Mouse (Mus musculus) limb, embryonic 11.5 days (tissue): ENCODE measurements around the gene Pla2g7. TPM values are rescaled to one million over a fixed set of nuclear protein-coding genes. Genes with fewer than 3 reads are reported as not detected.

Experiments used
- ATAC-seq: fragments of 200-750 bp; cut with Nextera tagmentation; 2 replicates; pipeline ENCODE4 v1.8.0; 2017; ENCODE audit warnings: low read depth; ENCODE audit not compliant: insufficient number of reproducible peaks, low FRiP score, low TSS enrichment
- DNase-seq: peaks from one replicate; pipeline ENCODE4 v3.0.0-alpha.2; 2015; ENCODE audit warnings: low spot score
- H3K27ac ChIP-seq: fragments of 300-500 bp; sonication (generic); replicated peaks from 2 replicates; pipeline ENCODE4 v1.5.1; 2014; ENCODE audit warnings: low read depth, mild to moderate bottlenecking, low read length
- H3K27me3 ChIP-seq: fragments of 300-500 bp; sonication (generic); 2 replicates; pipeline ENCODE4 v1.6.1; 2014; ENCODE audit warnings: mild to moderate bottlenecking, low read length, mixed read lengths; ENCODE audit not compliant: control insufficient read depth, insufficient read depth
- H3K36me3 ChIP-seq: fragments of 300-500 bp; sonication (generic); 2 replicates; pipeline ENCODE4 v1.6.1; 2014; ENCODE audit warnings: mild to moderate bottlenecking, low read length, moderate library complexity, mixed read lengths; ENCODE audit not compliant: control insufficient read depth, insufficient read depth
- H3K4me1 ChIP-seq: fragments of 300-500 bp; sonication (generic); 2 replicates; pipeline ENCODE4 v1.6.1; 2014; ENCODE audit warnings: low read length, mixed read lengths; ENCODE audit not compliant: control insufficient read depth, insufficient read depth
- H3K4me2 ChIP-seq: fragments of 300-500 bp; sonication (generic); 2 replicates; pipeline ENCODE4 v1.6.1; 2014; ENCODE audit warnings: low read depth, mild to moderate bottlenecking, moderate library complexity; ENCODE audit not compliant: severe bottlenecking
- H3K4me3 ChIP-seq: fragments of 300-500 bp; sonication (generic); 2 replicates; pipeline ENCODE4 v1.5.1; 2014; ENCODE audit warnings: low read depth, low read length
- H3K9ac ChIP-seq: fragments of 300-500 bp; sonication (generic); 2 replicates; pipeline ENCODE4 v1.6.1; 2014; ENCODE audit warnings: mild to moderate bottlenecking, low read length
- H3K9me3 ChIP-seq: fragments of 300-500 bp; sonication (generic); 2 replicates; pipeline ENCODE4 v1.6.1; 2016; ENCODE audit warnings: low read length; ENCODE audit not compliant: control insufficient read depth
- WGBS: fragments of 180-500 bp; shearing (Covaris S2); extraction: QIAGEN DNeasy Blood & Tissue Kit; methylation state at CpG from one replicate; pipeline ENCODE4 v1.1.7; 2014; 5-methylcytosine and 5-hydroxymethylcytosine counted together
- polyA plus RNA-seq: library from polyadenylated mRNA; unstranded; fragments of >200 nt; fragmentation: Nextera tagmentation; extraction: Ambion mirVana; gene quantifications from 2 replicates; pipeline ENCODE4 v1.2.1, GENCODE M21; 2014

Pla2g7 gene
- polyA plus RNA-seq, 1 experiment from 2014 or later, result 3.0 TPM

- Histone ChIP-seq H3K4me1 (no peaks in the 10 kb centered on the region), H3K36me3 (no peaks in the 10 kb centered on the region), H3K4me2 (no peak overlapping the region), H3K9ac (no peak overlapping the region), H3K4me3 (no peak overlapping the region), H3K27me3 (no peaks in the 10 kb centered on the region), H3K9me3 (0 out of 2 replicates have a peak, but pooled peaks cover 1% of the 10 kb centered on the region), H3K27ac (no peak overlapping the region)
- 93% methylated on average over 21 of the region's 21 CpGs for WGBS
- DNase-seq (no peak), ATAC-seq (no peak)
Observed at GRCm38 (mm10) chr17:43592296-43593291, 24.7 kb downstream of the Pla2g7 start.

- Histone ChIP-seq H3K4me2 (no peak overlapping the region), H3K9ac (no peak overlapping the region)
Observed at GRCm38 (mm10) chr17:43597742-43598141, 29.8 kb downstream of the Pla2g7 start.

GRCm38 (mm10) chr17:43598706-43599105 lies 30.8 kb downstream of the Pla2g7 start:
- Histone ChIP-seq H3K9me3 (0 out of 2 replicates have a peak, but pooled peaks cover 3% of the 10 kb centered on the region), H3K27me3 (no peaks in the 10 kb centered on the region), H3K36me3 (no peaks in the 10 kb centered on the region), H3K9ac (no peak overlapping the region), H3K27ac (no peak overlapping the region), H3K4me1 (no peaks in the 10 kb centered on the region), H3K4me2 (no peak overlapping the region), H3K4me3 (no peak overlapping the region)
- no peak for DNase-seq
- WGBS, result 64% methylated on average over 4 of the region's 4 CpGs
- ATAC-seq, result no peak

More at GRCm38 (mm10) chr17:43597742-43598141, 29.8 kb downstream of the Pla2g7 start:
- DNase-seq (no peak), ATAC-seq (no peak)
- Histone ChIP-seq H3K4me3 (no peak overlapping the region), H3K27ac (no peak overlapping the region), H3K9me3 (0 out of 2 replicates have a peak, but pooled peaks cover 3% of the 10 kb centered on the region), H3K27me3 (no peaks in the 10 kb centered on the region), H3K36me3 (no peaks in the 10 kb centered on the region), H3K4me1 (no peaks in the 10 kb centered on the region)
- 95% methylated on average over 2 of the region's 2 CpGs for WGBS

- ATAC-seq, result no peak
- Histone ChIP-seq H3K36me3 (no peaks in the 10 kb centered on the region), H3K27me3 (no peaks in the 10 kb centered on the region), H3K4me3 (no peak overlapping the region), H3K9ac (no peak overlapping the region), H3K9me3 (no peaks in the 10 kb centered on the region), H3K4me2 (no peak overlapping the region), H3K4me1 (no peaks in the 10 kb centered on the region), H3K27ac (no peak overlapping the region)
- peak; percentile 86 for DNase-seq
- WGBS, result 15% methylated on average over 3 of the region's 3 CpGs
Observed at GRCm38 (mm10) chr17:43606704-43607103, 38.8 kb downstream of the Pla2g7 start.

GRCm38 (mm10) chr17:43611586-43611985 lies 43.7 kb downstream of the Pla2g7 start:
- no peaks in the 10 kb centered on the region for H3K9me3 ChIP-seq
- H3K27me3 ChIP-seq, result no peaks in the 10 kb centered on the region
- H3K36me3 ChIP-seq, result no peaks in the 10 kb centered on the region
- WGBS, result 23% methylated on average over 7 of the region's 7 CpGs
- peak; percentile 87 for DNase-seq
- H3K9ac ChIP-seq, result no peak overlapping the region
- no peak overlapping the region for H3K4me3 ChIP-seq
- no peaks in the 10 kb centered on the region for H3K4me1 ChIP-seq
- no peak for ATAC-seq
- no peak overlapping the region for H3K4me2 ChIP-seq
- H3K27ac ChIP-seq, result no peak overlapping the region

GRCm38 (mm10) chr17:43612221-43612620 lies 44.3 kb downstream of the Pla2g7 start:
- no peak overlapping the region for H3K4me2 ChIP-seq
- no peaks in the 10 kb centered on the region for H3K4me1 ChIP-seq
- H3K9me3 ChIP-seq, result no peaks in the 10 kb centered on the region
- DNase-seq, result no peak
- no peak overlapping the region for H3K9ac ChIP-seq
- no peaks in the 10 kb centered on the region for H3K27me3 ChIP-seq
- no peak for ATAC-seq
- 76% methylated on average over 3 of the region's 3 CpGs for WGBS
- no peaks in the 10 kb centered on the region for H3K36me3 ChIP-seq
- H3K4me3 ChIP-seq, result no peak overlapping the region
- no peak overlapping the region for H3K27ac ChIP-seq

- Histone ChIP-seq H3K27ac (no peak overlapping the region), H3K9me3 (no peaks in the 10 kb centered on the region), H3K4me1 (no peaks in the 10 kb centered on the region), H3K36me3 (no peaks in the 10 kb centered on the region), H3K27me3 (no peaks in the 10 kb centered on the region), H3K4me3 (no peak overlapping the region), H3K4me2 (no peak overlapping the region), H3K9ac (no peak overlapping the region)
- ATAC-seq (no peak), DNase-seq (no peak)
- WGBS, result 89% methylated on average over 9 of the region's 9 CpGs
Observed at GRCm38 (mm10) chr17:43619156-43619555, 51.3 kb downstream of the Pla2g7 start.

- no peak overlapping the region for H3K4me3 ChIP-seq
- ATAC-seq (no peak), DNase-seq (no peak)
- no peak overlapping the region for H3K4me2 ChIP-seq
- no peaks in the 10 kb centered on the region for H3K36me3 ChIP-seq
- H3K9me3 ChIP-seq, result no peaks in the 10 kb centered on the region
- no peak overlapping the region for H3K9ac ChIP-seq
- 92% methylated on average over 10 of the region's 10 CpGs for WGBS
- H3K27ac ChIP-seq, result no peak overlapping the region
- H3K4me1 ChIP-seq, result no peaks in the 10 kb centered on the region
- no peaks in the 10 kb centered on the region for H3K27me3 ChIP-seq
Observed at GRCm38 (mm10) chr17:43622076-43622475, 54.2 kb downstream of the Pla2g7 start.
